Mouse (Mus musculus): Measurements from ENCODE around the gene Vmn1r81.

Vmn1r81 gene

DNA sequence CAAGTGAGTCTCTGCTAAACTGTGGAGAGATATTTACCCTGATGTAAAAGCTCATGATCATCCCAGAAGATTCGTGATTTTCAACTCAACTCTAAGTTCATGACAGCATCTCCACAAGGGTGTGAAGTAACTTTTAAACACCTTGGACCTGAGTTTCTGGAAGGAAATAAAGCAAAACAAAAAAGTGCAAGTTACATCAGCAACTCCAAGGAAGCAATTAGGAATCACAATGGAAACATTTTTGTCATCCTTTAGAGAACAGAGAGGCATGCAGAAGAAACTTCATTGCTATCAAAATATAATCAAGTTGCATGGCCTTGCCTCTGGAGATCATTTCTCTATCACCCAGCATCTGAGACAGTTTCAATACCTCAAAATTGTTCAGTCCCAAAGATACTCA lies at the start of gene Vmn1r81:
Gene Vmn1r81, minus strand, starts transcription at position 101 of the 400 bp plus-strand sequence.
- no peak for DNase-seq (ENCODE audit: low read depth, low spot score)

DNA sequence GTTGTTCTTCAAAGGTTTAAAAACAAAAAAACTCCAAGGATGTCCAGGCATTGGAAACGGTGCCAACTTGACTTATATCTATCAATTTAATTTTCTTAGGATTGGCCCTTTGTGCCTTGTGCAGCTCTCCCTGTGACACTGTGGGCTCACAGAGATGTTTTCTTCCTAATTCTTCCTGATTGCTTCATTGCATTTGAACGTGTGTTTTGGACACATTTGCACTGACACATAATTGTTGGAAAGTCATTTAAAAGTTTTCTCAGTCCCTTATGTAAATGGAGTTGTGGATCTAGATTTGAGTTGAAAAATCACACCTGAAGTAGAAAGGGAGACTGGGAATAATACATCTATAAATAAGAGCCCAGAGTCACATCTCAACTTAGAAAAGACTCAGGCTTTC lies 32.1 kb upstream of the Vmn1r81 start, which contains the start of gene Vmn1r82:
Gene Vmn1r82, plus strand, starts transcription at position 301 of the 400 bp plus-strand sequence.
- DNase-seq (ENCODE audit: low read depth, low spot score) = no peak

DNA sequence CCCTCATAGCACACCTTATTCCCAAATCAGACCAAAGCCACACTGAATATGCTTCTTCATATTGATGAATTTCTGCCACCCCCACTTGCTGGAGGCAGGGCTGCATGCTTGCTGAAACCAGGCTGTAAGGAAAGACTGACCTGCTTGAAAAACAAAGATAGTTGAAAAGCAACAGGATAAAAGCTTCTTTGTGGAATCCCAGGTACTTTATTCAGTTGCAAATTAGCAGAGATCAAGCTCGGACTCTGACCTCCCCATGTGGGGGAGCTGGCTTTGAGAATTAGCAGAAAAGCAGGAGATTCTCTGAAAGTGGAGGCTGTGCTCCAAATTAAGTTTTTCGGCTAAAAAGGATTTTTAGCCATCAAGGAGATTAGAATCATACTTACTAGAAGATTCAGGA lies 63.9 kb downstream of the Vmn1r81 start:
- DNase-seq (ENCODE audit: low read depth, low spot score) = no peak
